Mouse (Mus musculus) CH12.LX (cell line): ENCODE data around the gene Safb2. TPM values are rescaled to one million over a fixed set of nuclear protein-coding genes. Genes with fewer than 3 reads are reported as not detected.

Experiments
- DNase-seq: peaks from one replicate; pipeline ENCODE4 v3.0.0-alpha.2; 2013; ENCODE audit errors: extremely low read depth
- H3K27ac ChIP-seq: 2 replicates; pipeline ENCODE4 v1.5.1; 2012; ENCODE audit warnings: low read depth, mild to moderate bottlenecking, control low read depth, moderate library complexity; ENCODE audit not compliant: insufficient read depth
- H3K27me3 ChIP-seq: replicated peaks from 2 replicates; pipeline ENCODE3; 2012; ENCODE audit warnings: inconsistent platforms
- H3K36me3 ChIP-seq, 2 experiments: replicated peaks in 1 of 2; 2 replicates each; pipeline versions ENCODE3 to v1.6.1; 2012; ENCODE audit warnings: inconsistent platforms in 1 of 2, low read length in 1 of 2, mild to moderate bottlenecking in 1 of 2, mixed read lengths in 1 of 2, moderate library complexity in 1 of 2; ENCODE audit not compliant: control insufficient read depth in 1 of 2, insufficient read depth in 1 of 2
- H3K4me1 ChIP-seq, 2 experiments: 2 replicates each; pipeline ENCODE4 v1.6.1; 2012; ENCODE audit warnings: inconsistent platforms in 1 of 2, moderate library complexity in 1 of 2; ENCODE audit not compliant: insufficient read depth in 2 of 2, control insufficient read depth in 1 of 2
- H3K4me2 ChIP-seq: 2 replicates; pipeline ENCODE4 v1.6.1; 2012; ENCODE audit warnings: low read depth, mild to moderate bottlenecking, control low read depth; ENCODE audit not compliant: poor library complexity, insufficient read depth, severe bottlenecking
- H3K4me3 ChIP-seq, 3 experiments: fragments of 150-350 bp in 1 of 3; sonication (generic) in 1 of 3; replicated peaks in 1 of 3; 2 replicates each; pipeline versions ENCODE3 to v1.5.1; 2011 to 2012; ENCODE audit warnings: low read depth in 2 of 3, low read length in 2 of 3, mild to moderate bottlenecking in 2 of 3, moderate library complexity in 2 of 3, control low read depth in 1 of 3, improper control_type of control experiment in 1 of 3, inconsistent platforms in 1 of 3, mixed read lengths in 1 of 3; ENCODE audit not compliant: poor library complexity in 1 of 3
- H3K79me2 ChIP-seq: replicated peaks from 2 replicates; pipeline ENCODE4 v1.6.1; 2012; ENCODE audit warnings: mild to moderate bottlenecking, moderate library complexity; ENCODE audit not compliant: control insufficient read depth, poor library complexity, insufficient read depth, severe bottlenecking; ENCODE audit errors: extremely low read depth
- H3K9ac ChIP-seq: 2 replicates; pipeline ENCODE4 v1.6.1; 2012; ENCODE audit warnings: low read depth, mild to moderate bottlenecking, control low read depth, moderate library complexity; ENCODE audit not compliant: insufficient read depth
- H3K9me3 ChIP-seq: replicated peaks from 2 replicates; pipeline ENCODE3; 2012; ENCODE audit warnings: low read length, inconsistent platforms, mixed read lengths
- CHD1 ChIP-seq: IDR thresholded peaks from 2 replicates; pipeline ENCODE4 v1.6.1; 2012; ENCODE audit warnings: low read depth, low read length, improper control_type of control experiment, inconsistent platforms
- CHD2 ChIP-seq: IDR thresholded peaks from 2 replicates; pipeline ENCODE4 v1.6.1; 2011; ENCODE audit warnings: low read length, improper control_type of control experiment
- ELF1 ChIP-seq: IDR thresholded peaks from 2 replicates; pipeline ENCODE4 v1.6.1; 2014; ENCODE audit warnings: low read depth, mild to moderate bottlenecking, inconsistent platforms, low read length, improper control_type of control experiment
- GABPA ChIP-seq: IDR thresholded peaks from 2 replicates; pipeline ENCODE4 v1.6.1; 2012; ENCODE audit warnings: low read depth, low read length, improper control_type of control experiment, inconsistent platforms; ENCODE audit not compliant: insufficient replicate concordance
- HCFC1 ChIP-seq: IDR thresholded peaks from 2 replicates; pipeline ENCODE4 v1.6.1; 2012; ENCODE audit warnings: low read depth, mild to moderate bottlenecking, inconsistent platforms, low read length, improper control_type of control experiment
- IRF4 ChIP-seq: IDR thresholded peaks from 2 replicates; pipeline ENCODE4 v1.6.1; 2014; ENCODE audit warnings: low read depth, mild to moderate bottlenecking, inconsistent platforms, low read length, improper control_type of control experiment
- KAT2A ChIP-seq: IDR thresholded peaks from 2 replicates; pipeline ENCODE4 v1.6.1; 2012; ENCODE audit warnings: low read length, improper control_type of control experiment, inconsistent platforms; ENCODE audit not compliant: insufficient replicate concordance
- MAFK ChIP-seq: IDR thresholded peaks from 2 replicates; pipeline ENCODE4 v1.6.1; 2011; ENCODE audit warnings: low read length, improper control_type of control experiment; ENCODE audit not compliant: insufficient replicate concordance
- MEF2A ChIP-seq: IDR thresholded peaks from 2 replicates; pipeline ENCODE4 v1.6.1; 2014; ENCODE audit warnings: low read depth, mild to moderate bottlenecking, inconsistent platforms, low read length, improper control_type of control experiment, borderline replicate concordance
- NELFE ChIP-seq: IDR thresholded peaks from 2 replicates; pipeline ENCODE4 v1.6.1; 2011; ENCODE audit warnings: low read depth, low read length, improper control_type of control experiment
- NRF1 ChIP-seq: IDR thresholded peaks from 2 replicates; pipeline ENCODE4 v1.6.1; 2014; ENCODE audit warnings: low read depth, mild to moderate bottlenecking, inconsistent platforms, low read length, improper control_type of control experiment, moderate library complexity
- PAX5 ChIP-seq: IDR thresholded peaks from 2 replicates; pipeline ENCODE4 v1.6.1; 2012; ENCODE audit warnings: low read length, inconsistent platforms, mixed read lengths
- RAD21 ChIP-seq: IDR thresholded peaks from 2 replicates; pipeline ENCODE4 v1.6.1; 2011; ENCODE audit warnings: low read depth, mild to moderate bottlenecking, low read length, improper control_type of control experiment, moderate library complexity
- SMC3 ChIP-seq: IDR thresholded peaks from 2 replicates; pipeline ENCODE4 v1.6.1; 2011; ENCODE audit warnings: low read depth, low read length, improper control_type of control experiment
- TBP ChIP-seq: conservative IDR thresholded peaks from 2 replicates; pipeline ENCODE4 v1.6.1; 2011; ENCODE audit warnings: low read depth, low read length, improper control_type of control experiment
- USF1 ChIP-seq: IDR thresholded peaks from 2 replicates; pipeline ENCODE4 v1.6.1; 2014; ENCODE audit warnings: low read depth, mild to moderate bottlenecking, inconsistent platforms, low read length, improper control_type of control experiment
- ZC3H11A ChIP-seq: IDR thresholded peaks from 2 replicates; pipeline ENCODE4 v1.6.1; 2012; ENCODE audit warnings: low read depth, mild to moderate bottlenecking, inconsistent platforms, low read length, improper control_type of control experiment
- ZKSCAN1 ChIP-seq: IDR thresholded peaks from 2 replicates; pipeline ENCODE4 v1.6.1; 2012; ENCODE audit warnings: low read depth, inconsistent platforms, low read length, improper control_type of control experiment, borderline replicate concordance
- ZNF384 ChIP-seq: IDR thresholded peaks from 2 replicates; pipeline ENCODE4 v1.6.1; 2012; ENCODE audit warnings: low read depth, low read length, improper control_type of control experiment, inconsistent platforms
- dilution Hi-C: fragments of 300-500 bp; cut with MboI; formaldehyde crosslinking; loops from 2 replicates; pipeline ENCODE4 v1.14.3; 2020; ENCODE audit warnings: low sequenced_read_pairs; ENCODE audit not compliant: extremely low pct_unique_long_range_greater_than_20kb, extremely low pct_ligation_motif_present
- in situ Hi-C: fragments of 300-500 bp; cut with MboI; formaldehyde crosslinking; loops from 3 replicates; pipeline ENCODE4 v1.14.3; 2019; ENCODE audit warnings: low sequenced_read_pairs, low pct_ligation_motif_present, low pct_unique_long_range_greater_than_20kb, mixed read lengths
- polyA plus RNA-seq: library from polyadenylated mRNA; unstranded; fragments of >175 nt; gene quantifications from 2 replicates; pipeline ENCODE4 v1.2.1, GENCODE M21; 2012; ENCODE audit warnings: low read depth; ENCODE audit not compliant: insufficient read length
- total RNA-seq, 2 experiments: library from RNA; depleted of rRNA; stranded (reverse); fragments of 300-350 nt in 1 of 2; fragments of >200 nt in 1 of 2; gene quantifications; 2 replicates each; pipeline ENCODE4 v1.2.3; 2012 to 2014

The Safb2 gene
- total and polyA plus RNA-seq, 3 experiments: 13.8 to 170 (median 74.0) TPM

DNA sequence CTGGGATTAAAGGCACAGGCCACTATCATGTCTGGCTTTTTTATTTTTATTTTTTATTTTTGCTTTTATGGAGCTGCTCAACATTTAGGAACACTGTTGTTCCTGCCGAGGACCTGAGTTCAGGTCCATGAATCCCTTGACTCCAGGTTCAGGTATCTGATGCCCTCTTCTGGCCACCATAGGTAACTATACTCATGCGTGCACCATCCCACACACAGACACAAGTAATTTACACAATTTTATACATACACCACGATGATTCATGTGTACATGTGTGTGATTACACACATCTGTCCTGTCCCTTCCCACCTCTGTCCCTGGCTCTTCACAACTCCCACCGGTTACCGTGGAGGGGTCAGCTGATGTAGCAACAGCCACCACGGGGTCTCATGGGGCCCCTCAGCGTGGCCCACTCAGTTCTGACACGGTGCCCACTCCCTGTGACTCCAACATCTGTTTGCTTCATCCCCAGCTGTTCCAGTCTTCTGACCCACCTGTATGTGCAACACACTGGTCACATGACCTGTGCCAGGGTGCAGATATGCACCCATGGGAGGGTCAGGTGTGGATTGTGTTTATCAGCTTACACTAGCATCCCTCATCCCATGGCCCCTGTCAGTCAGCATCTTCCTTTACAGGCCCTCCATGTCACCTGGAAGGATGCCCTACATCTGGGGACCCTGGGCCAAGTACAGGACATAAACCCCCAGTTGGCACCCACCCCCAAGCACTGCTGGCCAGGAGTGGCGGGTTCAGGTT is 36.4 kb downstream of the Safb2 start (continued):
- TF ChIP-seq ZC3H11A (no peak), SMC3 (peak; percentile 53)
- TF ChIP-seq, all 38 proteins: peak for 3

DNA sequence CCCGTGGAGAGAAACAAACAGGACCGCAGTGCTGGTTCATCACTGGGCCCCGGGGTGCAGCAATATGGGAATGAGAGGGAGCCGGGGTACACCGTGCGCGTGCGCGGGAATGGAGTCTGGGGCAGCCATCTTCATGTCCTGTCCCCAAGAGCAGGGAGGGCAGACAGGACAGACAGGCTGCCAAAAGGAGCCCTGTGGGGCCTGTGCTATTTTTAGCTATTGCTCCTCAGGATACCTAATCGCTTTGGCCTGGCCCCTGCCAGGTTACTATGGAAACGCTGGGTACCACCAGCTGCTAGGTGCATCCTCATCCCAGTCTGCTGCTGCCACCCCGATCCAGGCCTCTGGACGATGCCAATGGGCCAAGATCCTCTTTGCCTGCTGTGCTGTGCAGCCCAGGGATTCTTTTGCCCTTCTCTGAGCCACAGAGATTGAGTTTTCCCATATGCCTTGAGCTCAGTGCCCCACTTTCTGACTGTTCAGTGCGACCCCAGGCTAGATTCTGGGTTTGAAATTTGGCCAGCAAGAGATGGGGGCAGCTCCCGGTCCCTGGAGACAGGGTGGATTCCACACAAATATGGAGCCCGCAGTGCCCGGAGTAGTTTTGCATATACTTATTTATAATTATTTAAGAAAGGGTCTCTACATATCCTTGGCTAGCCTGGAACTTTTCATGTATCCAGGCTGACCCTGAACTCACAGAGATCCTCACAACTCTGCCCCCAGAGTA is 37.1 kb downstream of the Safb2 start:
- DNase-seq: no peak
- in situ Hi-C loops (no loop called here), dilution Hi-C loops (no loop called here)
- Histone ChIP-seq H3K36me3 (no peaks in the 10 kb centered on the region), H3K79me2 (no peaks in the 10 kb centered on the region), H3K9me3 (no peaks in the 10 kb centered on the region), H3K27ac (no peak overlapping the region), H3K27me3 (peaks cover 4% of the 10 kb centered on the region), H3K4me3 (no peak overlapping the region), H3K4me1 (peaks cover 20 to 26% of the 10 kb centered on the region in 2 experiments), H3K9ac (no peak overlapping the region), H3K4me2 (no peak overlapping the region)
- TF ChIP-seq ZC3H11A: no peak
- no peak for TF ChIP-seq GABPA
- TF ChIP-seq MEF2A: no peak
- TF ChIP-seq HCFC1: no peak
- no peak for TF ChIP-seq RAD21
- TF ChIP-seq USF1: no peak
- no peak for TF ChIP-seq CHD2
- no peak for TF ChIP-seq KAT2A
- TF ChIP-seq PAX5: no peak
- no peak for TF ChIP-seq ZNF384
- no peak for TF ChIP-seq NELFE
- TF ChIP-seq IRF4: no peak
- no peak for TF ChIP-seq MAFK
- no peak for TF ChIP-seq TBP
- TF ChIP-seq ELF1: no peak
- no peak for TF ChIP-seq ZKSCAN1
- no peak for TF ChIP-seq NRF1
- TF ChIP-seq CHD1: no peak
